Mouse (Mus musculus) olfactory bulb, adult 2 months (tissue): ENCODE results near the gene Slc43a1.

Experiments
- CTCF ChIP-seq: fragments of 200-500 bp; IDR thresholded peaks from 2 replicates; pipeline ENCODE4 v1.5.1; 2012; ENCODE audit warnings: low read depth, mild to moderate bottlenecking, low read length, moderate library complexity; ENCODE audit not compliant: insufficient read depth
- POLR2A ChIP-seq: fragments of 200-500 bp; IDR thresholded peaks from 2 replicates; pipeline ENCODE4 v1.6.1; 2012; ENCODE audit warnings: mild to moderate bottlenecking, low read depth, low read length, moderate library complexity; ENCODE audit not compliant: insufficient read depth

- no peak for TF ChIP-seq CTCF
- TF ChIP-seq POLR2A: no peak
These were observed 46.1 kb upstream of the Slc43a1 start for GRCm38 (mm10) chr2:84792516-84792915.
